Mouse (Mus musculus): Measurements from ENCODE around the gene Iqcf3. TPM values are rescaled to one million over a fixed set of nuclear protein-coding genes. Genes with fewer than 3 reads are reported as not detected.
A peak's percentile ranks its signal among the peaks of the same experiment; 100 is the strongest.
"Not testable (repeated sequence)": the region's sequence is repeated elsewhere in the genome, so short reads cannot be mapped to it uniquely, and the experiment has no call there.

The Iqcf3 gene
- polyA plus RNA-seq, 1 experiment from 2014 or later, result not detected

DNA sequence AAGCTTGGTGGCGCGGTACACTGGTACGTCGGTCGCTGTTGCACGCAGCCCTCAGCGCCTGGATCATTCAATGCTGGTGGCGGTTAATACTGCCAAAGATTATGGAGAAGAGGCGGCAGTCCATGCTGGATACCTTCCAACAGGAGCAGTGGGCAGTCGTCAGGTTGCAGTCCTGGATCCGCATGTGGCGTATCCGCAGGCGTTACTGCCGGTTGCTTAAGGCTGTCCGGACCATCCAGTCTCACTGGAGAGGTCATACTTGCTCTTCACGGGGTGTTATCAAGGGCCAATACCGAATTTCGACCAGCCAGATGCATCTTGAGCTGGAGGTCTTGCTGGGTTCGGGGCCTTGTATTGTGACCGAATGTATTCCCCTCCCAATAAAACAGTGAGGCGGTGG is 59.6 kb downstream of the Iqcf3 start:
- H3K9ac ChIP-seq, result no peak overlapping the region
- H3K27ac ChIP-seq, result no peak overlapping the region
- H3K4me1 ChIP-seq (replicated peaks), result no peaks in the 10 kb centered on the region
- no peak overlapping the region for H3K4me3 ChIP-seq
- H3K27me3 ChIP-seq, result 0 out of 2 replicates have a peak, but pooled peaks cover 2% of the 10 kb centered on the region
- no peak for ATAC-seq (ENCODE audit: low FRiP score)
- WGBS, result 92% methylated on average over 22 of the region's 22 CpGs
- H3K36me3 ChIP-seq, result no peaks in the 10 kb centered on the region
- no peak overlapping the region for H3K4me2 ChIP-seq
- H3K9me3 ChIP-seq, result no peaks in the 10 kb centered on the region

- ATAC-seq (ENCODE audit: low FRiP score), result no peak
- Histone ChIP-seq H3K36me3 (no peaks in the 10 kb centered on the region), H3K4me2 (no peak within 1 kb of the TSS), H3K27me3 (0 out of 2 replicates have a peak, but pooled peaks cover 2% of the 10 kb centered on the region), H3K4me1 (replicated peaks) (no peaks in the 10 kb centered on the region), H3K27ac (no peak within 1 kb of the TSS), H3K9ac (no peak within 1 kb of the TSS), H3K9me3 (no peaks in the 10 kb centered on the region), H3K4me3 (no peak within 1 kb of the TSS)
- 94% methylated on average over 6 of the region's 6 CpGs for WGBS
Observed at GRCm38 (mm10) chr9:106499667-106500066, 61.8 kb downstream of the Iqcf3 start, which contains the start of gene Iqcf1. Iqcf1 (plus strand) TSS chr9:106499967.

DNA sequence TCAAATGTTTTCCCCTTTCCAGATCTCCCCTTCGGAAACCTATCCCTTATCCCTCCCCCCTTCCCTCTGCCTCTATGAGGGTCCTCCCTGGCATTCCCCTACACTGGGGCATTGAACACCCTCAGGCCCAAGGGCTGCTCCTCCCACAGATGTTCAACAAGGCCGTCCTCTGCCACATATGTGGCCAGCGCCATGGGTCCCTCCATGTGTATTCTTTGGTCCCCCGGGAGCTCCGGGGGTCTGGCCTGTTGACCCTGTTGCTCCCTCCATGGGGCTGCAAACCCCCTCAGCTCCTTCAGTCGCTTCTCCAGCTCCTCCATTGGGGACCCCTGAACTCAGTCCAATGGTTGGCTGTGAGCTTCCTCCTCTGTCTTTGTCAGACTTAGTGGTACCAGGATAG is 73.8 kb downstream of the Iqcf3 start:
- ATAC-seq (ENCODE audit: low FRiP score), result not testable (repeated sequence)
- 88% methylated on average over 6 of the region's 6 CpGs for WGBS

DNA sequence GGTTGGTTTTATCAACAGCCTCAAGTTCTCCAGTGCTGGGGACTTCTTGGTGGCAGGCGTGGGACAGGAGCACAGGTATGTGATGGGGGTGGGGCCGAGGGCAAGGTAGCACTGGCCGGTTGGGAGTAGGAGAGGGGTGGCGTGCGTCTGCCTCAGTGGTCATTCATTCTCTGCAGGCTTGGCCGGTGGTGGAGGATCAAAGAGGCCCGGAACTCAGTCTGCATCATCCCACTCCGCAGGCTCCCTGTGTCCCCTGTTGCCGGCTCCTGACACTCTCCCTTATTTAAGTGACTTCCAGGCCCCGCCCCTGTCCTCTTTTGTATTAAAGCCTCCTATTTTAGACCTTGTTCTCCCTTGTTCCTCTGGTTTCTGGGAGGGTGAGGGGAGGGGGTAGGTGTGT is 76.4 kb downstream of the Iqcf3 start:
- 82% methylated on average over 10 of the region's 10 CpGs for WGBS
- Histone ChIP-seq H3K36me3 (peaks cover 63% of the 10 kb centered on the region), H3K27ac (no peak overlapping the region), H3K4me2 (no peak overlapping the region), H3K27me3 (no peaks in the 10 kb centered on the region), H3K4me1 (replicated peaks) (no peaks in the 10 kb centered on the region), H3K9ac (no peak overlapping the region), H3K4me3 (no peak overlapping the region), H3K9me3 (no peaks in the 10 kb centered on the region)
- ATAC-seq (ENCODE audit: low FRiP score), result no peak

More for the DNA sequence above, 73.8 kb downstream of the Iqcf3 start:
- H3K36me3 ChIP-seq, result peaks cover 39% of the 10 kb centered on the region
- H3K27ac ChIP-seq; H3K4me1 ChIP-seq (replicated peaks); H3K9ac ChIP-seq; H3K4me3 ChIP-seq; H3K27me3 ChIP-seq; H3K9me3 ChIP-seq; H3K4me2 ChIP-seq: not testable (repeated sequence)

GRCm38 (mm10) chr9:106483606-106484005 is 77.8 kb downstream of the Iqcf3 start:
- no peaks in the 10 kb centered on the region for H3K9me3 ChIP-seq
- H3K4me2 ChIP-seq, result no peak overlapping the region
- no peaks in the 10 kb centered on the region for H3K27me3 ChIP-seq
- H3K4me1 ChIP-seq (replicated peaks), result peaks cover 4% of the 10 kb centered on the region; the same call in 1 of the 2 replicates
- WGBS, result 93% methylated on average over 17 of the region's 17 CpGs
- no peak for ATAC-seq (ENCODE audit: low FRiP score)
- no peak overlapping the region for H3K4me3 ChIP-seq
- H3K9ac ChIP-seq, result no peak overlapping the region
- peaks cover 66% of the 10 kb centered on the region for H3K36me3 ChIP-seq
- no peak overlapping the region for H3K27ac ChIP-seq

GRCm38 (mm10) chr9:106483136-106483535 is 78.3 kb downstream of the Iqcf3 start:
- Histone ChIP-seq H3K27ac (no peak overlapping the region), H3K9ac (no peak overlapping the region), H3K4me3 (no peak overlapping the region), H3K9me3 (no peaks in the 10 kb centered on the region), H3K36me3 (peaks cover 66% of the 10 kb centered on the region), H3K27me3 (no peaks in the 10 kb centered on the region), H3K4me2 (no peak overlapping the region), H3K4me1 (replicated peaks) (peaks cover 8% of the 10 kb centered on the region)
- no peak for ATAC-seq (ENCODE audit: low FRiP score)
- WGBS, result 93% methylated on average over 10 of the region's 10 CpGs

GRCm38 (mm10) chr9:106482578-106483115 is 78.8 kb downstream of the Iqcf3 start:
- 88% methylated on average over 17 of the region's 17 CpGs for WGBS
- Histone ChIP-seq H3K4me3 (no peak overlapping the region), H3K9ac (no peak overlapping the region), H3K27ac (no peak overlapping the region), H3K27me3 (no peaks in the 10 kb centered on the region), H3K4me2 (no peak overlapping the region), H3K9me3 (no peaks in the 10 kb centered on the region), H3K4me1 (replicated peaks) (peaks cover 13% of the 10 kb centered on the region), H3K36me3 (peaks cover 66% of the 10 kb centered on the region)
- no peak for ATAC-seq (ENCODE audit: low FRiP score)

DNA sequence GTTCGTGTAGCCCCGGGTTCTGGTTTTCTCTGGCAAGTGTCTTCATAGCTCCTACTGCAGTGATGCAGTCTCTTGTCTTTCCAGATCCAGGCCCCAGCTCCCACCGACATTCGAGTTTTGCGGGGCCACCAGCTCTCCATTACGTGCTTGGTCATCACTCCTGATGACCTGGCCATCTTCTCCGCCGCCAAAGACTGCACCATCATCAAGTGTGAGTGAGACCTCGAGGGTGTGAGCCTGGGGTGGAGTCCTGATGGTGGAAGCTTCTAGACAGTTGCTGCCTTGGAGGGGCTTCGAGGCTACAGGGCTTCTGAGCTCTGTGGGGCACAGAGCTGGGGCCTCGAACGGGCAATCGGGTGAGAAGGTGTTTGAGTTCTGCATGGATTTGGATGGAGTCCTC is 79.8 kb downstream of the Iqcf3 start:
- H3K27ac ChIP-seq, result no peak overlapping the region
- H3K9ac ChIP-seq, result no peak overlapping the region
- no peak overlapping the region for H3K4me3 ChIP-seq
- peaks cover 66% of the 10 kb centered on the region for H3K36me3 ChIP-seq
- WGBS, result 96% methylated on average over 13 of the region's 13 CpGs
- no peak for ATAC-seq (ENCODE audit: low FRiP score)
- no peak overlapping the region for H3K4me2 ChIP-seq
- H3K9me3 ChIP-seq, result no peaks in the 10 kb centered on the region
- H3K4me1 ChIP-seq (replicated peaks), result peaks cover 16% of the 10 kb centered on the region
- H3K27me3 ChIP-seq, result no peaks in the 10 kb centered on the region

GRCm38 (mm10) chr9:106481075-106481474 is 80.4 kb downstream of the Iqcf3 start:
- Histone ChIP-seq H3K9ac (no peak overlapping the region), H3K4me1 (replicated peaks) (peaks cover 22% of the 10 kb centered on the region), H3K27me3 (no peaks in the 10 kb centered on the region), H3K4me2 (no peak overlapping the region), H3K9me3 (no peaks in the 10 kb centered on the region), H3K27ac (no peak overlapping the region), H3K4me3 (no peak overlapping the region), H3K36me3 (peaks cover 62% of the 10 kb centered on the region)
- WGBS, result 91% methylated on average over 15 of the region's 15 CpGs
- ATAC-seq (ENCODE audit: low FRiP score), result no peak

DNA sequence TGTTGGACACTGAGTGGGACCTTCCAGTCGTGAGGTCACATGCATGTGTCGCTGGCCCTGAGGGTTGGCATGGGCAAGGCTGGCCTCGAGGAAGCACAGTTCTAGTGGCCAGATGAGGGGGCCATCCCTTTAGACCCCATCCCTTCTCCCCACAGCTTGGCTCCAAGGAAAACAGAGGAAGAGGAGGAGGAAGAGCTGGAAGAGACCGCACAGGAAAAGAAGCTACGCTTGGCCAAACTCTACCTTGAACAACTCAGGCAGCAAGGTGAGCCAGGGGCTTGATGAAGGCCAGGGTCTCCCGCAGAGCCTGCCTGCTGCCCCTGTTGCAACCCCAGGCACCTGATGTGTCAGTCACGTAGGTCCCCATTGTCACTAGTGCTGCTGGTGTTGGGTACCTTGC is 80.9 kb downstream of the Iqcf3 start:
- WGBS, result 90% methylated on average over 7 of the region's 7 CpGs
- Histone ChIP-seq H3K4me1 (replicated peaks) (peaks cover 23% of the 10 kb centered on the region), H3K27me3 (no peaks in the 10 kb centered on the region), H3K4me2 (no peak overlapping the region), H3K9me3 (no peaks in the 10 kb centered on the region), H3K4me3 (no peak overlapping the region), H3K36me3 (peaks cover 56% of the 10 kb centered on the region), H3K9ac (no peak overlapping the region), H3K27ac (no peak overlapping the region)
- no peak for ATAC-seq (ENCODE audit: low FRiP score)

DNA sequence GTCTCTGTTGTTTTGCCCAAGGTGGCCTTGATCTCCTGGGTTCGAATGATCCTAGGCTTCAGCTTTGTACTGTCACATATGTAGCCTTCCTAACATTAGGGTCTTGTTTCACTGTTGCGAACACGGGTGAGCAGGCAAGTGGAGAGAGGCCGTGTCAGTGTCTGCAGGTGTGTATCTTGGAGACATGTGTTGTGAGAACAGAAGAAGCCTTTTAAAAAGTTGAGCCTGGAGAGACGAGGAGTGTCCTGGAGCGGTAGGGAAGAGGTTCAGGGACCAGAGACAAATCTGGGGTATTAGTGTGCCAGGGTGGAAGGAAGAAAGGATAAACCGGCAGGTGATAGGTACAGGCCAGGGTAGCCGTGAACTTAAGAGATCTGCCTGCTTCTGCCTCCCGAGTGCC is 83.3 kb downstream of the Iqcf3 start:
- WGBS, result 86% methylated on average over 9 of the region's 9 CpGs
- Histone ChIP-seq H3K27me3 (0 out of 2 replicates have a peak, but pooled peaks cover 3% of the 10 kb centered on the region), H3K4me2 (peak overlapping the region; percentile 92), H3K27ac (no peak overlapping the region), H3K9me3 (no peaks in the 10 kb centered on the region), H3K36me3 (peaks cover 32% of the 10 kb centered on the region), H3K4me3 (peak overlapping the region; percentile 71), H3K4me1 (replicated peaks) (peaks cover 37% of the 10 kb centered on the region), H3K9ac (peak overlapping the region; percentile 77)
- ATAC-seq (ENCODE audit: low FRiP score), result no peak

- H3K4me2 ChIP-seq, result peak overlapping the region; percentile 92
- H3K4me3 ChIP-seq, result peak overlapping the region; percentile 71
- H3K27me3 ChIP-seq, result 0 out of 2 replicates have a peak, but pooled peaks cover 3% of the 10 kb centered on the region
- H3K4me1 ChIP-seq (replicated peaks), result peaks cover 37% of the 10 kb centered on the region
- ATAC-seq (ENCODE audit: low FRiP score), result no peak
- peaks cover 27% of the 10 kb centered on the region for H3K36me3 ChIP-seq
- WGBS, result 5% methylated on average over 16 of the region's 16 CpGs
- H3K9me3 ChIP-seq, result no peaks in the 10 kb centered on the region
- H3K9ac ChIP-seq, result peak overlapping the region; percentile 77
- H3K27ac ChIP-seq, result no peak overlapping the region
Observed at GRCm38 (mm10) chr9:106477649-106478048, 83.8 kb downstream of the Iqcf3 start.

DNA sequence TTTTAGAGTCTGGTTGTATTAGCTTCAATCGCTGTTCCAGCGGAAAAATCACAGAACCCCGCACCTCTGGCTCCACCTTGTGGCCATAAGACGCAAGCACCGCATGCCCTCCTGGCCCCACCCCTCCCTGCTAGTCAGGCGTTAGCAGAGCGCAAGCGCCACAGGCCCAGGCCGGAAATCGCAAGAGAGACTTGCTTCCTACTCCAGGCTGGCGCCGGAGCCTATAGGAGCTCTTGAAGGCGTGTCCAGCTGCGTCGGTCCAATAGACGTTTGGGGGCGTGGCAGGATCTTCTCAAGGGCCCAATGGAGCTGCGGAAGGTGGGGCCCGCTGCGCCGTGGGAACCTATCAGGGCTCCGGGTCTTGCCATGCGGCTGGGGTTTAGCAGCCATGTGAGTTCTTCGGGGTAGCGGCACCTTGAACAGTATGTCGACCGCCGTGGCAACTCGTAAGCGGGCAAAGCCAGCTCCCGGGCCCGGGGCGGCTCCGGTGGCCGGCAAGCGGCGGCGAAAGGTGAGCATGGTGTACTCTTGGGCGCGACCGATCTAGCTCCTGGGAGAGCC is 84.4 kb downstream of the Iqcf3 start, which contains the start of gene Parp3:
Gene Parp3, minus strand, starts transcription at position 26 of the 561 bp plus-strand sequence.
- under 1% methylated on average over 41 of the region's 41 CpGs for WGBS
- H3K27me3 ChIP-seq, result 0 out of 2 replicates have a peak, but pooled peaks cover 3% of the 10 kb centered on the region
- no peaks in the 10 kb centered on the region for H3K9me3 ChIP-seq
- peak within 1 kb of the TSS; percentile 92 for H3K4me2 ChIP-seq
- H3K9ac ChIP-seq, result peak within 1 kb of the TSS; percentile 77
- peaks cover 23% of the 10 kb centered on the region for H3K36me3 ChIP-seq
- H3K27ac ChIP-seq, result peak within 1 kb of the TSS; percentile 18; the same call in 1 of the 2 replicates
- peak; percentile 98 for ATAC-seq (ENCODE audit: low FRiP score)
- H3K4me1 ChIP-seq (replicated peaks), result peaks cover 41% of the 10 kb centered on the region
- peak within 1 kb of the TSS; percentile 71 for H3K4me3 ChIP-seq

All from hindbrain, embryonic 13.5 days (tissue).